Mouse (Mus musculus): ENCODE data around the gene Tbc1d15. TPM values are rescaled to one million over a fixed set of nuclear protein-coding genes. Genes with fewer than 3 reads are reported as not detected.

Tbc1d15 gene
- polyA plus RNA-seq, 1 experiment from 2014 or later: 61.4 TPM

- H3K27ac ChIP-seq (replicated peaks; ENCODE audit: low read depth, low read length): no peak overlapping the region
- H3K4me1 ChIP-seq (ENCODE audit: control insufficient read depth, insufficient read depth, low read length): no peaks in the 10 kb centered on the region
- H3K27me3 ChIP-seq (replicated peaks; ENCODE audit: control insufficient read depth, insufficient read depth, low read length): no peaks in the 10 kb centered on the region
- no peak overlapping the region for H3K4me3 ChIP-seq (ENCODE audit: low read depth, low read length)
- H3K4me2 ChIP-seq (ENCODE audit: low read depth, low read length): no peak overlapping the region
- H3K36me3 ChIP-seq (ENCODE audit: control insufficient read depth, insufficient read depth, low read length): peaks cover 56% of the 10 kb centered on the region
- H3K9ac ChIP-seq (ENCODE audit: low read depth, low read length): no peak overlapping the region
- H3K9me3 ChIP-seq (ENCODE audit: control insufficient read depth, low read length): no peaks in the 10 kb centered on the region
- ATAC-seq (ENCODE audit: low read depth) (no peak), DNase-seq (ENCODE audit: low spot score) (no peak)
- WGBS: 73% methylated on average over 3 of the region's 3 CpGs
Measured at GRCm38 (mm10) chr10:115233798-115234197, 17.5 kb downstream of the Tbc1d15 start.

- Histone ChIP-seq H3K4me3 (ENCODE audit: low read depth, low read length) (no peak overlapping the region), H3K27ac (replicated peaks; ENCODE audit: low read depth, low read length) (no peak overlapping the region), H3K36me3 (ENCODE audit: control insufficient read depth, insufficient read depth, low read length) (peaks cover 54% of the 10 kb centered on the region), H3K9ac (ENCODE audit: low read depth, low read length) (no peak overlapping the region), H3K9me3 (ENCODE audit: control insufficient read depth, low read length) (no peaks in the 10 kb centered on the region), H3K4me1 (ENCODE audit: control insufficient read depth, insufficient read depth, low read length) (no peaks in the 10 kb centered on the region), H3K27me3 (replicated peaks; ENCODE audit: control insufficient read depth, insufficient read depth, low read length) (no peaks in the 10 kb centered on the region), H3K4me2 (ENCODE audit: low read depth, low read length) (no peak overlapping the region)
- ATAC-seq (ENCODE audit: low read depth): no peak
- 90% methylated on average over 3 of the region's 3 CpGs for WGBS
- no peak for DNase-seq (ENCODE audit: low spot score)
Measured at GRCm38 (mm10) chr10:115232513-115232912, 18.8 kb downstream of the Tbc1d15 start.

GRCm38 (mm10) chr10:115229023-115229422 lies 22.2 kb downstream of the Tbc1d15 start:
- DNase-seq (ENCODE audit: low spot score): no peak
- Histone ChIP-seq H3K27me3 (replicated peaks; ENCODE audit: control insufficient read depth, insufficient read depth, low read length) (no peaks in the 10 kb centered on the region), H3K9me3 (ENCODE audit: control insufficient read depth, low read length) (no peaks in the 10 kb centered on the region), H3K4me3 (ENCODE audit: low read depth, low read length) (no peak overlapping the region), H3K4me2 (ENCODE audit: low read depth, low read length) (no peak overlapping the region), H3K27ac (replicated peaks; ENCODE audit: low read depth, low read length) (no peak overlapping the region), H3K9ac (ENCODE audit: low read depth, low read length) (no peak overlapping the region), H3K4me1 (ENCODE audit: control insufficient read depth, insufficient read depth, low read length) (no peaks in the 10 kb centered on the region), H3K36me3 (ENCODE audit: control insufficient read depth, insufficient read depth, low read length) (peaks cover 34% of the 10 kb centered on the region)
- no peak for ATAC-seq (ENCODE audit: low read depth)
- 85% methylated on average over 9 of the region's 9 CpGs for WGBS

GRCm38 (mm10) chr10:115226586-115226985 lies 24.7 kb downstream of the Tbc1d15 start:
- Histone ChIP-seq H3K4me1 (ENCODE audit: control insufficient read depth, insufficient read depth, low read length) (no peaks in the 10 kb centered on the region), H3K4me3 (ENCODE audit: low read depth, low read length) (no peak overlapping the region), H3K9ac (ENCODE audit: low read depth, low read length) (no peak overlapping the region), H3K4me2 (ENCODE audit: low read depth, low read length) (no peak overlapping the region), H3K27me3 (replicated peaks; ENCODE audit: control insufficient read depth, insufficient read depth, low read length) (no peaks in the 10 kb centered on the region), H3K27ac (replicated peaks; ENCODE audit: low read depth, low read length) (no peak overlapping the region), H3K9me3 (ENCODE audit: control insufficient read depth, low read length) (no peaks in the 10 kb centered on the region), H3K36me3 (ENCODE audit: control insufficient read depth, insufficient read depth, low read length) (peaks cover 24% of the 10 kb centered on the region)
- no peak for ATAC-seq (ENCODE audit: low read depth)
- no peak for DNase-seq (ENCODE audit: low spot score)
- WGBS: 88% methylated on average over 7 of the region's 7 CpGs

GRCm38 (mm10) chr10:115223845-115224244 lies 27.4 kb downstream of the Tbc1d15 start:
- ATAC-seq (ENCODE audit: low read depth): no peak
- Histone ChIP-seq H3K36me3 (ENCODE audit: control insufficient read depth, insufficient read depth, low read length) (peaks cover 31% of the 10 kb centered on the region), H3K4me2 (ENCODE audit: low read depth, low read length) (no peak overlapping the region), H3K9ac (ENCODE audit: low read depth, low read length) (no peak overlapping the region), H3K9me3 (ENCODE audit: control insufficient read depth, low read length) (no peaks in the 10 kb centered on the region), H3K4me1 (ENCODE audit: control insufficient read depth, insufficient read depth, low read length) (no peaks in the 10 kb centered on the region), H3K27me3 (replicated peaks; ENCODE audit: control insufficient read depth, insufficient read depth, low read length) (no peaks in the 10 kb centered on the region), H3K27ac (replicated peaks; ENCODE audit: low read depth, low read length) (no peak overlapping the region), H3K4me3 (ENCODE audit: low read depth, low read length) (no peak overlapping the region)
- DNase-seq (ENCODE audit: low spot score): no peak
- WGBS: 84% methylated on average over 3 of the region's 3 CpGs

GRCm38 (mm10) chr10:115212916-115213580 lies 38.2 kb downstream of the Tbc1d15 start:
- Histone ChIP-seq H3K9ac (ENCODE audit: low read depth, low read length) (no peak overlapping the region), H3K4me1 (ENCODE audit: control insufficient read depth, insufficient read depth, low read length) (no peaks in the 10 kb centered on the region), H3K27ac (replicated peaks; ENCODE audit: low read depth, low read length) (no peak overlapping the region), H3K36me3 (ENCODE audit: control insufficient read depth, insufficient read depth, low read length) (peaks cover 77% of the 10 kb centered on the region), H3K9me3 (ENCODE audit: control insufficient read depth, low read length) (no peaks in the 10 kb centered on the region), H3K4me2 (ENCODE audit: low read depth, low read length) (no peak overlapping the region), H3K4me3 (ENCODE audit: low read depth, low read length) (no peak overlapping the region), H3K27me3 (replicated peaks; ENCODE audit: control insufficient read depth, insufficient read depth, low read length) (no peaks in the 10 kb centered on the region)
- WGBS: 95% methylated on average over 11 of the region's 11 CpGs
- ATAC-seq (ENCODE audit: low read depth): no peak
- DNase-seq (ENCODE audit: low spot score): no peak

GRCm38 (mm10) chr10:115205825-115206224 lies 45.4 kb downstream of the Tbc1d15 start:
- WGBS: 88% methylated on average over 3 of the region's 3 CpGs
- Histone ChIP-seq H3K9me3 (ENCODE audit: control insufficient read depth, low read length) (no peaks in the 10 kb centered on the region), H3K27ac (replicated peaks; ENCODE audit: low read depth, low read length) (no peak overlapping the region), H3K36me3 (ENCODE audit: control insufficient read depth, insufficient read depth, low read length) (peaks cover 56% of the 10 kb centered on the region), H3K4me1 (ENCODE audit: control insufficient read depth, insufficient read depth, low read length) (no peaks in the 10 kb centered on the region), H3K27me3 (replicated peaks; ENCODE audit: control insufficient read depth, insufficient read depth, low read length) (no peaks in the 10 kb centered on the region), H3K9ac (ENCODE audit: low read depth, low read length) (no peak overlapping the region), H3K4me2 (ENCODE audit: low read depth, low read length) (no peak overlapping the region), H3K4me3 (ENCODE audit: low read depth, low read length) (no peak overlapping the region)
- DNase-seq (ENCODE audit: low spot score) (no peak), ATAC-seq (ENCODE audit: low read depth) (no peak)

- Histone ChIP-seq H3K27ac (replicated peaks; ENCODE audit: low read depth, low read length) (no peak overlapping the region), H3K9ac (ENCODE audit: low read depth, low read length) (no peak overlapping the region), H3K4me1 (ENCODE audit: control insufficient read depth, insufficient read depth, low read length) (no peaks in the 10 kb centered on the region), H3K4me3 (ENCODE audit: low read depth, low read length) (no peak overlapping the region), H3K36me3 (ENCODE audit: control insufficient read depth, insufficient read depth, low read length) (peaks cover 56% of the 10 kb centered on the region), H3K9me3 (ENCODE audit: control insufficient read depth, low read length) (no peaks in the 10 kb centered on the region), H3K4me2 (ENCODE audit: low read depth, low read length) (no peak overlapping the region), H3K27me3 (replicated peaks; ENCODE audit: control insufficient read depth, insufficient read depth, low read length) (no peaks in the 10 kb centered on the region)
- no peak for ATAC-seq (ENCODE audit: low read depth)
- 93% methylated on average over 1 of the region's 1 CpGs for WGBS
- DNase-seq (ENCODE audit: low spot score): no peak
Measured at GRCm38 (mm10) chr10:115205284-115205683, 46.0 kb downstream of the Tbc1d15 start.

GRCm38 (mm10) chr10:115191214-115191613 lies 60.1 kb downstream of the Tbc1d15 start:
- Histone ChIP-seq H3K4me3 (ENCODE audit: low read depth, low read length) (no peak overlapping the region), H3K27me3 (replicated peaks; ENCODE audit: control insufficient read depth, insufficient read depth, low read length) (no peaks in the 10 kb centered on the region), H3K9me3 (ENCODE audit: control insufficient read depth, low read length) (no peaks in the 10 kb centered on the region), H3K4me2 (ENCODE audit: low read depth, low read length) (no peak overlapping the region), H3K36me3 (ENCODE audit: control insufficient read depth, insufficient read depth, low read length) (no peaks in the 10 kb centered on the region), H3K27ac (replicated peaks; ENCODE audit: low read depth, low read length) (no peak overlapping the region), H3K9ac (ENCODE audit: low read depth, low read length) (no peak overlapping the region), H3K4me1 (ENCODE audit: control insufficient read depth, insufficient read depth, low read length) (no peaks in the 10 kb centered on the region)
- peak; percentile 17 for DNase-seq (ENCODE audit: low spot score)
- peak; percentile 41; the same call in 1 of the 2 replicates for ATAC-seq (ENCODE audit: low read depth)
- 67% methylated on average over 7 of the region's 7 CpGs for WGBS
